ENCODE assay signal across 18 mouse cellular contexts in the genomic region with DNA sequence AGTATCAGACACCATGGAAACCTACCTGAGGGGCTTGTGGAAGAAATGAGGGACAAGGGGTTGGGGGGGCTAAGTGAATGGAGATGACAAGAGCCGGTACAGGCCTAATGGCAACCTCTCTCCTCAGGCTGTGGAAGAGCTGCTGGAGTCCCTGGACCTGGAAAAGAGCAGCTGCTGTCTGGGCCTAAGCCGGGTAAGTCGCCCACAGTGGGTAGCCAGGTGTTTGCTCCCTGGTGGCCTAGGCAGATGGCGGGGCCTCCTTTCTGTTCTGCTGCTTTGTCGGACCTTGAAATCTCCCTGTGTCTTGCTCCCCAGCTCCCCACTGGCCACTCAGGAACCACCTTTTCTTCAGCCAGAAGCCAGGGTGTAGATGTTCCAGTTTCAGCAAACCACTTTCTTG. TPM values are rescaled to one million over a fixed set of nuclear protein-coding genes. Genes with fewer than 3 reads are reported as not detected.
A peak's percentile ranks its signal among the peaks of the same experiment; 100 is the strongest.
DNase-seq lines count a peak whose midpoint lies in the region; ATAC-seq lines count a peak whose summit lies in the region.
"Had no signal": no experiment of that assay in that cellular context is flagged by ENCODE, and none has a peak within 500 bp of the region (broad histone marks: within the 10 kb centered on the region; RNA-seq: fewer than 3 reads in every experiment).

No protein-coding gene starts in this region.

- peak overlapping the region; percentile 63 for H3K9ac ChIP-seq in heart, embryonic 13.5 days
- H3K9ac ChIP-seq in kidney, embryonic 16.5 days (replicated peaks; ENCODE audit: low read length), result no peak overlapping the region
- H3K9ac ChIP-seq in embryonic facial prominence, embryonic 12.5 days, result no peak overlapping the region
- no peak overlapping the region for H3K9ac ChIP-seq in limb, embryonic 15.5 days
- H3K9ac ChIP-seq: midbrain, embryonic 12.5 days; neural tube, embryonic 12.5 days had no signal

- H3K4me1 ChIP-seq in heart, embryonic 13.5 days, result peaks cover 19% of the 10 kb centered on the region
- peaks cover 2% of the 10 kb centered on the region; the same call in 1 of the 2 replicates for H3K4me1 ChIP-seq in kidney, embryonic 16.5 days (ENCODE audit: insufficient read depth, low read length)
- H3K4me1 ChIP-seq in embryonic facial prominence, embryonic 12.5 days, result peaks cover 6% of the 10 kb centered on the region; the same call in 1 of the 2 replicates
- peaks cover 23% of the 10 kb centered on the region for H3K4me1 ChIP-seq in limb, embryonic 15.5 days

- peaks cover 100% of the 10 kb centered on the region for H3K36me3 ChIP-seq in heart, embryonic 13.5 days
- H3K36me3 ChIP-seq in kidney, embryonic 16.5 days (ENCODE audit: insufficient read depth, low read length), result peaks cover 21% of the 10 kb centered on the region
- peaks cover 45% of the 10 kb centered on the region for H3K36me3 ChIP-seq in embryonic facial prominence, embryonic 12.5 days
- H3K36me3 ChIP-seq in limb, embryonic 15.5 days, result peaks cover 72% of the 10 kb centered on the region

- peak overlapping the region; percentile 89 for H3K27ac ChIP-seq in heart, embryonic 13.5 days (replicated peaks)
- peak overlapping the region; percentile 12; the same call in 1 of the 2 replicates for H3K27ac ChIP-seq in kidney, embryonic 16.5 days (ENCODE audit: low read length)
- peak overlapping the region; percentile 17; the same call in 1 of the 2 replicates for H3K27ac ChIP-seq in embryonic facial prominence, embryonic 12.5 days
- H3K27ac ChIP-seq in limb, embryonic 15.5 days, result peak overlapping the region; percentile 79
- H3K27ac ChIP-seq: midbrain, embryonic 12.5 days; neural tube, embryonic 12.5 days had no signal

- ATAC-seq in heart, embryonic 13.5 days (ENCODE audit: extremely low read depth, insufficient number of reproducible peaks, low FRiP score, low TSS enrichment), result no peak
- ATAC-seq in kidney, embryonic 16.5 days (ENCODE audit: low FRiP score, low TSS enrichment), result no peak
- no peak for ATAC-seq in embryonic facial prominence, embryonic 12.5 days (ENCODE audit: insufficient number of reproducible peaks, insufficient read depth, low FRiP score, low TSS enrichment)
- no peak for ATAC-seq in limb, embryonic 15.5 days (ENCODE audit: insufficient number of reproducible peaks, low FRiP score, low TSS enrichment, low read depth)

- H3K9me3 ChIP-seq in heart, embryonic 13.5 days, result no peaks in the 10 kb centered on the region
- no peaks in the 10 kb centered on the region for H3K9me3 ChIP-seq in kidney, embryonic 16.5 days (ENCODE audit: low read length)
- peaks cover 3% of the 10 kb centered on the region; the same call in 1 of the 2 replicates for H3K9me3 ChIP-seq in embryonic facial prominence, embryonic 12.5 days
- H3K9me3 ChIP-seq in limb, embryonic 15.5 days, result no peaks in the 10 kb centered on the region
- H3K9me3 ChIP-seq: G1E; midbrain, embryonic 12.5 days; neural tube, embryonic 12.5 days had no signal

- no peaks in the 10 kb centered on the region for H3K27me3 ChIP-seq in heart, embryonic 13.5 days (replicated peaks)
- H3K27me3 ChIP-seq in kidney, embryonic 16.5 days (ENCODE audit: insufficient read depth, low read length), result 0 out of 2 replicates have a peak, but pooled peaks cover 5% of the 10 kb centered on the region
- no peaks in the 10 kb centered on the region for H3K27me3 ChIP-seq in embryonic facial prominence, embryonic 12.5 days
- no peaks in the 10 kb centered on the region for H3K27me3 ChIP-seq in limb, embryonic 15.5 days

- H3K4me3 ChIP-seq in heart, embryonic 13.5 days, result no peak overlapping the region
- no peak overlapping the region for H3K4me3 ChIP-seq in kidney, embryonic 16.5 days (ENCODE audit: low read length)
- H3K4me3 ChIP-seq in embryonic facial prominence, embryonic 12.5 days, result no peak overlapping the region
- no peak overlapping the region for H3K4me3 ChIP-seq in limb, embryonic 15.5 days
- H3K4me3 ChIP-seq: midbrain, embryonic 12.5 days; neural tube, embryonic 12.5 days had no signal

- intact Hi-C loops in heart, postnatal 10 days (cut with DNase I), result no loop called here

- 62% methylated on average over 5 of the region's 5 CpGs for WGBS in heart, embryonic 13.5 days
- WGBS in kidney, embryonic 16.5 days, result 88% methylated on average over 5 of the region's 5 CpGs
- 65% methylated on average over 5 of the region's 5 CpGs for WGBS in embryonic facial prominence, embryonic 12.5 days
- 54% methylated on average over 5 of the region's 5 CpGs for WGBS in limb, embryonic 15.5 days

- no peak overlapping the region for H3K4me2 ChIP-seq in heart, embryonic 13.5 days
- H3K4me2 ChIP-seq in kidney, embryonic 16.5 days (replicated peaks; ENCODE audit: low read depth, low read length), result no peak overlapping the region
- no peak overlapping the region for H3K4me2 ChIP-seq in embryonic facial prominence, embryonic 12.5 days (replicated peaks)
- no peak overlapping the region for H3K4me2 ChIP-seq in limb, embryonic 15.5 days
- H3K4me2 ChIP-seq: midbrain, embryonic 12.5 days; neural tube, embryonic 12.5 days had no signal

- DNase-seq in heart, postnatal 10 days, result no peak
- DNase-seq in kidney, postnatal 25 days, result no peak
- DNase-seq in cerebellum, adult 8-10 months, result no peak
- DNase-seq: cerebellum, adult 11 months; lung, postnatal 10 days had no signal

RNA-seq across cellular contexts. Expression of a gene that starts 48.7 kb away (rescaled TPM):
- 1.1 and 1.3 TPM in 2 replicates for polyA plus RNA-seq in heart, embryonic 13.5 days (2015; fragmentation: Nextera tagmentation; extraction: Ambion mirVana)
- not detected for total RNA-seq in heart, postnatal 10 days (2021)
- 1.5 and 1.6 TPM in 2 replicates for polyA plus RNA-seq in kidney, embryonic 16.5 days (2015; fragmentation: Nextera tagmentation; extraction: Ambion mirVana)
- polyA plus RNA-seq in embryonic facial prominence, embryonic 12.5 days (2016; fragmentation: Nextera tagmentation; extraction: Ambion mirVana), result 1.4 and 2.6 TPM in 2 replicates
- polyA plus RNA-seq in limb, embryonic 15.5 days (2015; fragmentation: Nextera tagmentation; extraction: Ambion mirVana), result 0.90 and 0.92 TPM in 2 replicates
- total RNA-seq: granulocyte monocyte progenitor cell, adult 5-6 weeks; liver, adult 2 months had no signal
- polyA plus RNA-seq: frontal cortex, adult 2 months; G1E; liver, adult 2 months; spleen, adult 2 months had no signal

RNA-seq across cellular contexts. Expression of a gene that starts 57.6 kb away (rescaled TPM):
- polyA plus RNA-seq in heart, embryonic 13.5 days (2015; fragmentation: Nextera tagmentation; extraction: Ambion mirVana), result 4.6 and 4.9 TPM in 2 replicates
- 1 to 10 TPM; 1.2 to 1.4 TPM for total RNA-seq in heart, postnatal 10 days (2021)
- polyA plus RNA-seq in kidney, embryonic 16.5 days (2015; fragmentation: Nextera tagmentation; extraction: Ambion mirVana), result 14.7 and 16.0 TPM in 2 replicates
- polyA plus RNA-seq in embryonic facial prominence, embryonic 12.5 days (2016; fragmentation: Nextera tagmentation; extraction: Ambion mirVana), result 1.7 and 3.2 TPM in 2 replicates
- 0.74 and 0.91 TPM in 2 replicates for polyA plus RNA-seq in limb, embryonic 15.5 days (2015; fragmentation: Nextera tagmentation; extraction: Ambion mirVana)
- total RNA-seq: common myeloid progenitor, adult 5-6 weeks; G1E had no signal
- polyA plus RNA-seq: C2C12, G1E had no signal

Comparison
In these comparisons a context has a peak if more than half of its experiments do, and no peak if none do; other contexts are left out.
1. H3K27ac ChIP-seq: peak in every context shown above with its lines; median percentile 89 in heart, embryonic 13.5 days; 79 in limb, embryonic 15.5 days; 17 in embryonic facial prominence, embryonic 12.5 days; 12 in kidney, embryonic 16.5 days.